Mouse (Mus musculus): ENCODE data around the gene Hist1h3f.

DNA sequence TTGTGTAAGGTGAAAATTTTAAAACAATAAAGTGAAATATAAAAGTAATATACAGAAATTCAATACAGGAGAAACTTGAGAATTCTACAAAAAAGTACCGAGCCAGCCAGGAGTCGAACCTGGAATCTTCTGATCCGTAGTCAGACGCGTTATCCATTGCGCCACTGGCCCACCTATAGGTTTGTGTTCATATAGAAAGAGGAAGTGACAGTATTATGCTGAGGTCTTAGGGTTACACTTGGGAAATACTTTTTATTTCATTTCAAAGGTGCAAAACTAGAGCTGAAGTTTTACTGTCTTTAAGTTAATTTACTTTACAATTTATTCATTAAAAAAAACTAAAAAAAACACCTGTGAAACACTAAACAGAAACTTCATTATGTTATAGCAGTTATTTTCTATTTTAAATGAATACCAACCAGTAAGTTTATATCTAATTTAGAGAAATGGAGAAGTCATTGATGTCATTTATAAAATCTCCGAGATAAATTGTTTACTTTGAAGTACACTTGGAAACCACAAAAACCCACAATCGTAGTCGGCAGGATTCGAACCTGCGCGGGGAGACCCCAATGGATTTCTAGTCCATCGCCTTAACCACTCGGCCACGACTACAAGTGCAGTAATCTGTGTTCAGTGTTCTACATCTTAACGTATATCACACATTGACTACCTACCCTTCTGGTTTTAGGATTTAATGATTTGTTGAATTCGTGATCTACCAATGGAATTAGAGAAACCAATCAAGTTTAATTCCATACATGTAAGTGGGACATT lies 43.2 kb upstream of the Hist1h3f start:
- TF ChIP-seq GATA1 (IDR thresholded peaks at IDR 0.05; ENCODE audit: borderline replicate concordance, low read length) (no peak), CTCF (IDR thresholded peaks at IDR 0.05; ENCODE audit: low read depth, low read length) (no peak), TAL1 (conservative IDR thresholded peaks at IDR 0.05; ENCODE audit: low read depth, low read length) (no peak), POLR2AphosphoS5 (IDR thresholded peaks at IDR 0.05; ENCODE audit: insufficient replicate concordance, low read depth, low read length) (no peak), GATA2 (IDR thresholded peaks at IDR 0.05; ENCODE audit: borderline replicate concordance, low read depth, low read length) (no peak)

All from G1E (cell line).